ENCODE assay signal across 8 mouse cellular contexts in the genomic region with DNA sequence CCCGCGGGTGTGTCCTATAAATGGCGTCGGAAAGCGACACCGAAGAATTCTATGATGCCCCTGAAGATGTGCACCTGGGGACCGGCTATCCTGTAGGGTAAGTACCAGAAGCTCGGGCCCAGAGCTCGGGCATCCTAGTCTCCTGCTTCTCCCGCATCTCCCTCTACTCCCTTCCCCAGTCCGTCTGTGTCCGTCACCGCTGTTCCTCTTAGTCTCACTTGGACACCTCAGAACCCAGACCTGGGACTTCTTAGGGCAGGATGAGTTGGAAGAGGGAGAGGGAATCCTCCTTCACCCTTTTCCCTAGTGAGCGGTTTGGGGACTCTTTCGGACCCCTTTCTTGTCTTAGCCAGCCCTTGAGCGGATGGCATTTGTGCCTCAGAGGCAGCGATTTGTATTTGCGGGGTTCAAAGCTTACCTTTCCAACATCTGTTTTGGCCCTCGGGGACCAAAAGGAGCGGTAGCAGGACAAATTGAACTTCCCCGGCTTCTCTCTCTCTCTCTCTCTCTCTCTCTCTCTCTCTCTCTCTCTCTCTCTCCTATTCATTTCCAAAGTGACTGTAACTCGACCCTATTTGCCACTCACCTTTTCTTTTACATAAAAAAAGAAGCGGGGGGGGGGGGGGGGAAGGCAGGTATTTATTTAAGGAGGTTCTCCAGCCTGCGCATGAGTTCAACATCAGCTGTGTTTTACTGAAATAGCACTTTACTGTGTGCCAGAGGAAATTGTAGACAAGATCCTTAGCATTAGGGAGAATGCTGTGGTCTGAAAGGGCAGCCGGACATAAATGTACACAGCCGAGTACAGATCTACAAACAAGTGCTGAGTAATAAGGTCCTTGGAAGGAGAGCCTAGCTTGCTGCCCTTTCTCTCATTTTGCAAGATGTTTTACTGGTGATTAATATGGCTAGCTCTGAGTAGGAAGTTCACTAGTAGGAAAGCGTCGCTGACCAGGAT. TPM values are rescaled to one million over a fixed set of nuclear protein-coding genes. Genes with fewer than 3 reads are reported as not detected.
A peak's percentile ranks its signal among the peaks of the same experiment; 100 is the strongest.
DNase-seq lines count a peak whose midpoint lies in the region; ATAC-seq and TF ChIP-seq lines count a peak whose summit lies in the region.

No protein-coding gene starts in this region.

- CTCF ChIA-PET in Patski (lab: Charles Lee) = no interaction called here

- no peak for TF ChIP-seq CTCF in Patski (IDR thresholded peaks at IDR 0.05)
- TF ChIP-seq CTCF in embryonic fibroblast, embryonic 13.5 days (IDR thresholded peaks at IDR 0.05; ENCODE audit: borderline replicate concordance, insufficient read depth, low read length) = no peak

- DNase-seq in ovary, postnatal 10 days (ENCODE audit: low spot score) = peak; percentile 2
- DNase-seq in ovary, adult 18-20 months (ENCODE audit: low spot score) = no peak
- no peak for DNase-seq in Patski (ENCODE audit: low read depth, low spot score)
- no peak for DNase-seq in intestine, embryonic 14.5 days (ENCODE audit: low spot score)
- no peak for DNase-seq in kidney, postnatal 25 days

- peak overlapping the region; percentile 53 for H3K9ac ChIP-seq in intestine, embryonic 14.5 days (ENCODE audit: low read length)
- H3K9ac ChIP-seq in midbrain, embryonic 16.5 days (ENCODE audit: low read depth, low read length) = peak overlapping the region; percentile 70

- peak; percentile 33 for ATAC-seq in Patski
- ATAC-seq in intestine, embryonic 14.5 days (replicated peaks; ENCODE audit: low FRiP score, low TSS enrichment, low read depth) = no peak
- no peak for ATAC-seq in midbrain, embryonic 16.5 days
- ATAC-seq in inflammation-experienced regulatory T-cells, adult 6 months = no peak

- H3K9me3 ChIP-seq in intestine, embryonic 14.5 days (ENCODE audit: control insufficient read depth, low read length) = no peaks in the 10 kb centered on the region
- no peaks in the 10 kb centered on the region for H3K9me3 ChIP-seq in midbrain, embryonic 16.5 days (replicated peaks; ENCODE audit: control insufficient read depth, low read length, poor library complexity, severe bottlenecking)

- peak overlapping the region; percentile 66 for H3K4me3 ChIP-seq in embryonic fibroblast, embryonic 13.5 days (ENCODE audit: insufficient read depth, low read length)
- peak overlapping the region; percentile 54 for H3K4me3 ChIP-seq in intestine, embryonic 14.5 days (ENCODE audit: low read depth, low read length)
- peak overlapping the region; percentile 58 for H3K4me3 ChIP-seq in midbrain, embryonic 16.5 days (ENCODE audit: low read depth, low read length)

- in situ Hi-C loops in Patski (cut with MboI; ENCODE audit: low pct_unique_long_range_greater_than_20kb) = no loop called here

- 7% methylated on average over 27 of the region's 28 CpGs for WGBS in intestine, embryonic 14.5 days
- WGBS in midbrain, embryonic 16.5 days = 10% methylated on average over 25 of the region's 28 CpGs

- H3K4me1 ChIP-seq in embryonic fibroblast, embryonic 13.5 days (ENCODE audit: control insufficient read depth, insufficient read depth, low read length) = no peaks in the 10 kb centered on the region
- H3K4me1 ChIP-seq in intestine, embryonic 14.5 days (replicated peaks; ENCODE audit: control insufficient read depth, insufficient read depth, low read length) = no peaks in the 10 kb centered on the region
- no peaks in the 10 kb centered on the region for H3K4me1 ChIP-seq in midbrain, embryonic 16.5 days (ENCODE audit: control insufficient read depth, insufficient read depth, low read length)

- H3K4me2 ChIP-seq in intestine, embryonic 14.5 days (ENCODE audit: low read length) = peak overlapping the region; percentile 50
- H3K4me2 ChIP-seq in midbrain, embryonic 16.5 days (ENCODE audit: low read length) = peak overlapping the region; percentile 58

- peak overlapping the region; percentile 85 for H3K27ac ChIP-seq in embryonic fibroblast, embryonic 13.5 days (ENCODE audit: insufficient read depth, low read length)
- peak overlapping the region; percentile 59; the same call in 1 of the 2 replicates for H3K27ac ChIP-seq in intestine, embryonic 14.5 days (ENCODE audit: low read depth)
- H3K27ac ChIP-seq in midbrain, embryonic 16.5 days (ENCODE audit: low read length) = peak overlapping the region; percentile 87

- TF ChIP-seq POLR2A in embryonic fibroblast, embryonic 13.5 days (IDR thresholded peaks at IDR 0.05; ENCODE audit: low read depth, low read length) = no peak

- H3K27me3 ChIP-seq in Patski = peaks cover 22% of the 10 kb centered on the region
- no peaks in the 10 kb centered on the region for H3K27me3 ChIP-seq in intestine, embryonic 14.5 days (replicated peaks; ENCODE audit: control insufficient read depth, insufficient read depth, low read length)
- H3K27me3 ChIP-seq in midbrain, embryonic 16.5 days (ENCODE audit: control insufficient read depth, insufficient read depth, low read depth, low read length) = no peaks in the 10 kb centered on the region

- no peaks in the 10 kb centered on the region for H3K36me3 ChIP-seq in intestine, embryonic 14.5 days (ENCODE audit: control insufficient read depth, insufficient read depth, low read length)
- no peaks in the 10 kb centered on the region for H3K36me3 ChIP-seq in midbrain, embryonic 16.5 days (ENCODE audit: control insufficient read depth, insufficient read depth, low read length)

- POLR2A ChIA-PET in Patski (lab: Charles Lee) = no interaction called here

RNA-seq across cellular contexts. Expression of gene Wdr44, which starts 0.9 kb away (rescaled TPM):
- 8.9 TPM for polyA plus RNA-seq in Patski (2021)
- 10.9 and 12.5 TPM in 2 replicates for polyA plus RNA-seq in embryonic fibroblast, embryonic 13.5 days (2011; ENCODE audit: insufficient read length, low read depth, missing spikeins)
- polyA plus RNA-seq in intestine, embryonic 14.5 days (2014; fragmentation: Nextera tagmentation; extraction: Ambion mirVana) = 6.6 and 7.3 TPM in 2 replicates
- 17.5 and 18.5 TPM in 2 replicates for polyA plus RNA-seq in midbrain, embryonic 16.5 days (2015; fragmentation: Nextera tagmentation; extraction: Ambion mirVana)
- polyA plus RNA-seq in inflammation-experienced regulatory T-cells, adult 6 months (2017; shearing (Covaris generic)) = 10 to 100 TPM; 29.9 to 46.9 (median 37.7) TPM
